ENCODE assay signal across 9 mouse cellular contexts in genomic region chr16:97879134-97879533, GRCm38 (mm10). TPM values are rescaled to one million over a fixed set of nuclear protein-coding genes. Genes with fewer than 3 reads are reported as not detected.
DNase-seq lines count a peak whose midpoint lies in the region; ATAC-seq and TF ChIP-seq lines count a peak whose summit lies in the region.
"Had no signal": no experiment of that assay in that cellular context is flagged by ENCODE, and none has a peak within 500 bp of the region (broad histone marks: within the 10 kb centered on the region; RNA-seq: fewer than 3 reads in every experiment).

No protein-coding gene starts in this region.

- H3K36me3 ChIP-seq in intestine, postnatal 0 days (ENCODE audit: control insufficient read depth, insufficient read depth): peaks cover 28% of the 10 kb centered on the region; the same call in 1 of the 2 replicates
- H3K36me3 ChIP-seq in intestine, embryonic 15.5 days: peaks cover 3% of the 10 kb centered on the region; the same call in 1 of the 2 replicates

- no peaks in the 10 kb centered on the region for H3K27me3 ChIP-seq in intestine, postnatal 0 days (replicated peaks; ENCODE audit: control insufficient read depth, insufficient read depth, low read length)
- no peaks in the 10 kb centered on the region for H3K27me3 ChIP-seq in intestine, embryonic 15.5 days (replicated peaks)
- H3K27me3 ChIP-seq: megakaryocyte, embryonic 14.5 days had no signal

- no peak overlapping the region for H3K4me2 ChIP-seq in intestine, postnatal 0 days (replicated peaks; ENCODE audit: low read depth)
- H3K4me2 ChIP-seq in intestine, embryonic 15.5 days (replicated peaks): no peak overlapping the region

- no peaks in the 10 kb centered on the region for H3K9me3 ChIP-seq in intestine, postnatal 0 days (ENCODE audit: control insufficient read depth)
- no peaks in the 10 kb centered on the region for H3K9me3 ChIP-seq in intestine, embryonic 15.5 days
- H3K9me3 ChIP-seq: megakaryocyte, embryonic 14.5 days had no signal

- peak; percentile 54 for DNase-seq in CD4-positive helper T cell, adult 2 months (ENCODE audit: low read depth, low spot score)
- DNase-seq in NIH3T3 (ENCODE audit: low read depth): peak; percentile 64
- peak; percentile 51 for DNase-seq in embryo, embryonic 11 days
- peak; percentile 26 to 44 for DNase-seq in layer of hippocampus, postnatal 14 days (ENCODE audit: low spot score in 2 of 2)
- peak; percentile 64 for DNase-seq in retina, postnatal 1 day
- no peak for DNase-seq in MN1 (ENCODE audit: low spot score)

- TF ChIP-seq CTCF in intestine, postnatal 0 days (IDR thresholded peaks at IDR 0.05; ENCODE audit: low read depth): peak; percentile 81

- no peaks in the 10 kb centered on the region for H3K4me1 ChIP-seq in intestine, postnatal 0 days (replicated peaks; ENCODE audit: control insufficient read depth, insufficient read depth, low read length)
- H3K4me1 ChIP-seq in intestine, embryonic 15.5 days (replicated peaks): no peaks in the 10 kb centered on the region
- H3K4me1 ChIP-seq: megakaryocyte, embryonic 14.5 days had no signal

- H3K4me3 ChIP-seq in intestine, postnatal 0 days (ENCODE audit: low read depth, low read length): no peak overlapping the region
- no peak overlapping the region for H3K4me3 ChIP-seq in intestine, embryonic 15.5 days (replicated peaks)
- H3K4me3 ChIP-seq: megakaryocyte, embryonic 14.5 days had no signal

- no peak overlapping the region for H3K27ac ChIP-seq in intestine, postnatal 0 days (ENCODE audit: low read depth, low read length)
- no peak overlapping the region for H3K27ac ChIP-seq in intestine, embryonic 15.5 days

- no peak for ATAC-seq in intestine, postnatal 0 days
- ATAC-seq in intestine, embryonic 15.5 days: no peak

- 96% methylated on average over 1 of the region's 1 CpGs for WGBS in intestine, postnatal 0 days
- 92% methylated on average over 1 of the region's 1 CpGs for WGBS in intestine, embryonic 15.5 days

- H3K9ac ChIP-seq in intestine, postnatal 0 days (ENCODE audit: low read depth, low read length): no peak overlapping the region
- H3K9ac ChIP-seq in intestine, embryonic 15.5 days: no peak overlapping the region

RNA-seq across cellular contexts. Expression of gene Prdm15, which starts 27.5 kb away (rescaled TPM):
- polyA plus RNA-seq in intestine, postnatal 0 days (2015; fragmentation: Nextera tagmentation; extraction: Ambion mirVana): 1.3 and 2.4 TPM in 2 replicates
- polyA plus RNA-seq in intestine, embryonic 15.5 days (2015; fragmentation: Nextera tagmentation; extraction: Ambion mirVana): 7.4 and 9.1 TPM in 2 replicates
- total RNA-seq in layer of hippocampus, postnatal 14 days (2021): 10 to 100 TPM; 19.9 to 25.0 TPM
